Mouse (Mus musculus) forebrain, embryonic 16.5 days (tissue): ENCODE data around the gene Abhd15. TPM values are rescaled to one million over a fixed set of nuclear protein-coding genes. Genes with fewer than 3 reads are reported as not detected.

Experiments
- ATAC-seq: fragments of 200-750 bp; cut with Nextera tagmentation; 2 replicates; pipeline ENCODE4 v1.8.0; 2017; ENCODE audit warnings: mild to moderate bottlenecking, moderate library complexity
- H3K27ac ChIP-seq: fragments of 300-500 bp; sonication (generic); 2 replicates; pipeline ENCODE4 v1.5.1; 2014; ENCODE audit warnings: low read length, control low read depth
- H3K27me3 ChIP-seq: fragments of 300-500 bp; sonication (generic); replicated peaks from 2 replicates; pipeline ENCODE4 v1.6.1; 2014; ENCODE audit warnings: low read length; ENCODE audit not compliant: control insufficient read depth, insufficient read depth
- H3K36me3 ChIP-seq: fragments of 300-500 bp; sonication (generic); 2 replicates; pipeline ENCODE4 v1.6.1; 2014; ENCODE audit not compliant: control insufficient read depth, insufficient read depth
- H3K4me1 ChIP-seq: fragments of 300-500 bp; sonication (generic); replicated peaks from 2 replicates; pipeline ENCODE4 v1.6.1; 2014; ENCODE audit warnings: low read length; ENCODE audit not compliant: control insufficient read depth, insufficient read depth
- H3K4me2 ChIP-seq: fragments of 300-500 bp; sonication (generic); 2 replicates; pipeline ENCODE4 v1.6.1; 2014; ENCODE audit warnings: mild to moderate bottlenecking, low read length, control low read depth
- H3K4me3 ChIP-seq: fragments of 300-500 bp; sonication (generic); replicated peaks from 2 replicates; pipeline ENCODE4 v1.5.1; 2014; ENCODE audit warnings: mild to moderate bottlenecking, low read length, control low read depth
- H3K9ac ChIP-seq: fragments of 300-500 bp; sonication (generic); replicated peaks from 2 replicates; pipeline ENCODE4 v1.6.1; 2014; ENCODE audit warnings: low read depth, low read length, control low read depth
- H3K9me3 ChIP-seq: fragments of 300-500 bp; sonication (generic); 2 replicates; pipeline ENCODE4 v1.6.1; 2016; ENCODE audit warnings: low read length; ENCODE audit not compliant: control insufficient read depth
- WGBS: fragments of 180-500 bp; shearing (Covaris S2); extraction: QIAGEN DNeasy Blood & Tissue Kit; methylation state at CpG from one replicate; pipeline ENCODE4 v1.1.7; 2014; 5-methylcytosine and 5-hydroxymethylcytosine counted together
- polyA plus RNA-seq: library from polyadenylated mRNA; unstranded; fragments of >200 nt; fragmentation: Nextera tagmentation; extraction: Ambion mirVana; gene quantifications from 2 replicates; pipeline ENCODE4 v1.2.1, GENCODE M21; 2015

Abhd15 gene
- polyA plus RNA-seq, 1 experiment from 2014 or later = 1.8 TPM

DNA sequence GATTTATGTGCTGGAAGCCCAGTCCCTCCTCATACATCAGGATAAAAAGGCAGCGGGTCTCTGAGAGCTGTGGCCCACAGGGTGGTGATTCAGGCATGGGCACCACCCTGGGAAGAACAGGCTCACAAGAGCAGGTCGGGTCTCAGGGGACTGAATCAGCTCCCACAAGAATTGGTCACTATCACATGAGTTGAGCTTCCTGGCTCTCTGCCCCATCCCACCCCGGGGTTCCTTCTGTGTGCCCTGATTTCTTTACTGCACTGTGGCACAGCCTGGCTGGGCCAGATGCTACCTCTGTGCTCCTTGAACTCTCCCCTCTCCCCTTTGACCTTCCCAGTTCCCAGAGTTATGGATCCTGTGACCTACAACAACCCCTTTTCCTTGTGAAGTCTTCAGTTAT, 31.9 kb upstream of the Abhd15 start:
- peaks cover 53% of the 10 kb centered on the region for H3K4me1 ChIP-seq
- WGBS = 85% methylated on average over 3 of the region's 3 CpGs
- no peaks in the 10 kb centered on the region for H3K36me3 ChIP-seq
- no peak for ATAC-seq
- H3K4me2 ChIP-seq = no peak overlapping the region
- no peak overlapping the region for H3K9ac ChIP-seq
- H3K9me3 ChIP-seq = no peaks in the 10 kb centered on the region
- H3K27me3 ChIP-seq = no peaks in the 10 kb centered on the region
- no peak overlapping the region for H3K4me3 ChIP-seq
- no peak overlapping the region for H3K27ac ChIP-seq

DNA sequence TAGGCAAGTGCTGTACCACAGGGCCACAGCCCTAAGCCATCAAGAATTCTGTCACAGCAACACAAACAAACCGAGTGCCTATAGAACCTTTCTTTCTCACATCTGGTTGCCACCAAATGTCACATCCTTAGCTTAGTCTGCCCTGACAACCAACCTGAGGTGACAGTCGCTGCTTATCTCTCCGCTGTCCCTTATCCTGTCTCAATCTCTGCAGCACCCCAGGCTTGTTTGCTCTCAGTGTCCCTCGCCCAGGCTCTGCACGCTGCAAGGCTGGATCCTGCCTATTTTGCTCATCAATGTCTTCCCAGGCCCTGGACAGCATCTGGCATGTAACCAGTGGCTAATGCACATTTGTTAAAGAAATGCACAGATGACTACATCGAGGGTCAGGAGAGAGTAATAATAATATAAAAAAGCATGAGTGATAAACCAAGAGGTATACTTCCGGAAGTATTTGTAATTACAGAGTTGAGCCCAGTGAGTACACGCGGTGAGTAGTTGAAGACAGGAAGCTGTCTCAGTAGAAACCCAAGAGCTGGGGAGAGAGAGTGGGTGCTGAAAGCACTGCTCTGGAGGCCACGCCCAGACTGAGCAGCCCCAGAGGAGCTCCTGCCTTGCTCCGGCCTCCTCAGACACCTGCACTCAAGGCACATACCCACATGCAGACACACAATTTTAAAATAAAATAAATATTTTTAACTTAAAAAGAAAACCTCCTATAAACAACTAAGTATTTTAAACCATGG, 31.2 kb upstream of the Abhd15 start:
- ATAC-seq = no peak
- H3K27me3 ChIP-seq = no peaks in the 10 kb centered on the region
- 84% methylated on average over 11 of the region's 11 CpGs for WGBS

DNA sequence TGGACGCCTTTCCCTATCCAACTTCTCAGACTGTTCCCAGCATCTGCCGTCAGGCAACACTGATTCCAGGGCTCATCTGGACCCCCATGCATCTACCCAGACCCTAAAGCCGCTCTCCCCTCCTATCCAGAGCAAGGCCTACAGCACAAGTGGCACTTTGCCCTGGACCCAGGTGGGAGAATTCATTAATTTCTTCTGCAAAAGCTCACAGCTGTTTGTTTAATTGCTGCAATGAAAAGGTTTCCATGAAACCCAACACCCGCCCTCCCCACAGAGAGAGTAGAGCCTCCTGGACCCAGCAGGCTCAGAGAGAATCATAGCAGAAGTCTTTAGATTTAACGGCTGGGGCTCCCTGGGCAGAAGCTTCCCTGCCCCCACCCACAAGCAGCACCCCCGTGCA, 29.7 kb upstream of the Abhd15 start:
- H3K9me3 ChIP-seq = no peaks in the 10 kb centered on the region
- H3K4me3 ChIP-seq = no peak overlapping the region
- H3K4me2 ChIP-seq = peak overlapping the region; percentile 4; the same call in 1 of the 2 replicates
- no peak for ATAC-seq
- peaks cover 61% of the 10 kb centered on the region for H3K4me1 ChIP-seq
- WGBS = 26% methylated on average over 6 of the region's 6 CpGs
- H3K36me3 ChIP-seq = no peaks in the 10 kb centered on the region
- no peak overlapping the region for H3K9ac ChIP-seq
- 0 out of 2 replicates have a peak overlapping the region, but pooled peaks have one; percentile 8 for H3K27ac ChIP-seq
- H3K27me3 ChIP-seq = no peaks in the 10 kb centered on the region

More for the DNA sequence above, 31.2 kb upstream of the Abhd15 start:
- no peaks in the 10 kb centered on the region for H3K36me3 ChIP-seq
- H3K4me3 ChIP-seq = no peak overlapping the region
- no peak overlapping the region for H3K27ac ChIP-seq
- H3K9ac ChIP-seq = no peak overlapping the region
- H3K9me3 ChIP-seq = no peaks in the 10 kb centered on the region
- H3K4me1 ChIP-seq = peaks cover 58% of the 10 kb centered on the region
- no peak overlapping the region for H3K4me2 ChIP-seq

DNA sequence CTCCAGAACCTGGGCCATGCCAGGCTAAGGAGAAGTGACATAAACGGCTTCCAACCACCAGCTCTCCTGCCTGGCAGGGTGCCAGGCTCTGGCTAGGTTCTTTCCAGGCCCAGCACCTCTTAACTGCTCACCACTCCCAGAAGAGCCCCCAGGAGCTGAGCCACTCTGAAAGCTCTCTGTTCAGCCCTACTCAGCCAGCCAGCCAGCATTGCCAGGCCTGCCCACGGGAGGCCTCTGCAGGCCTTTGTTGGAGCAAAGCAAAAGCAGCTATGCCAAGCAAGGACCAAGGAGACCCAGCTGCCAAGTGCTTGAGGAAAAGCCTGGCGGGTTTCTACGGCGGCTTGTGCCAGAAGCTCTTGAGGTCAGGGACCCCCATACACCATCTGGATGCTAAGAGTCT, 28.1 kb upstream of the Abhd15 start:
- whole genome bisulfite sequencing = 19% methylated on average over 5 of the region's 5 CpGs
- H3K4me3 ChIP-seq = peak overlapping the region; percentile 71
- H3K9me3 ChIP-seq = no peaks in the 10 kb centered on the region
- H3K36me3 ChIP-seq = no peaks in the 10 kb centered on the region
- no peaks in the 10 kb centered on the region for H3K27me3 ChIP-seq
- ATAC-seq = peak; percentile 26; the same call in 1 of the 2 replicates
- H3K4me1 ChIP-seq = peaks cover 69% of the 10 kb centered on the region
- peak overlapping the region; percentile 73 for H3K27ac ChIP-seq
- H3K9ac ChIP-seq = peak overlapping the region; percentile 35
- peak overlapping the region; percentile 94 for H3K4me2 ChIP-seq

DNA sequence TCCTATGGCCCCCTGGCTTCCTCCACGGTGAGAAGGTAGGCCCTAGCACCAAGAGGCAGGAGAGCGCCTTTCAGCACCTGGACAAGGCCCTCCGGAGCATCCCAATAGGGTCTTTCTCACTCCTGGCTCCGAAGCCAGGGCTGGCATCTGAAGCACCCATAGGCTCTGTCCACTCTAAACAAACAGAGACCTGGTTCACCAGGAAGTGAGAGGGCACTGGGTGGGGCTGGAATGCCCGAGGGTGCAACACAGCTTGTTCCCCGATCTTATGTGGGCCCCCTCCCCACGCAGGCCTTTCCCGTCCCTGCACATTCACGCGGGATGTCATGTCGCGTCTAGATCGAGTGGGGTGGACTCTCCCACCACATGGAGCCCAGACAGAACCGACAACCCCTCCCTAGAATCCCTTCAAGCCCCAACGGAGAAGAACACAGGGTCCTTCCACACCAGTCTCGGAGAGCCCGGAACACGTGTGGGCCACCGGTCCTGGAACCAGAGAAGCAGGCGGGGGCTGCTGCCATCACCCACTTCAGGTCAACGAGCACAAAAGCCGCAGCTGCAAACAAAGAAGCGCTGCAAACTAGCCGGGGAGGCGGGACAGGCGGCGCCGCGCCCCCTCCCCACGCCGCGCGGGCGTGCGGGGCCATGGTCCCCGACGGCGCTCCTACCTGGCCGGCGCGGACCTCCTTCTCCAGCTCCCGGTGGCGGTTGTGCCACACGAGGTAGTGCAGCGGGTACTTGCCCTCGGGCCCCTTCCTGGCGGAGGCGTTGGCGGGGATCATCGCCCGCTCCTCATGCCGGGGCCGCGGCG, 25.9 kb upstream of the Abhd15 start:
- Histone ChIP-seq H3K9ac (peak overlapping the region; percentile 97), H3K4me1 (peaks cover 70% of the 10 kb centered on the region), H3K27ac (peak overlapping the region; percentile 92), H3K4me3 (peak overlapping the region; percentile 71), H3K9me3 (no peaks in the 10 kb centered on the region), H3K27me3 (no peaks in the 10 kb centered on the region), H3K36me3 (no peaks in the 10 kb centered on the region), H3K4me2 (peak overlapping the region; percentile 94)
- 2% methylated on average over 48 of the region's 55 CpGs for WGBS
- no peak for ATAC-seq

DNA sequence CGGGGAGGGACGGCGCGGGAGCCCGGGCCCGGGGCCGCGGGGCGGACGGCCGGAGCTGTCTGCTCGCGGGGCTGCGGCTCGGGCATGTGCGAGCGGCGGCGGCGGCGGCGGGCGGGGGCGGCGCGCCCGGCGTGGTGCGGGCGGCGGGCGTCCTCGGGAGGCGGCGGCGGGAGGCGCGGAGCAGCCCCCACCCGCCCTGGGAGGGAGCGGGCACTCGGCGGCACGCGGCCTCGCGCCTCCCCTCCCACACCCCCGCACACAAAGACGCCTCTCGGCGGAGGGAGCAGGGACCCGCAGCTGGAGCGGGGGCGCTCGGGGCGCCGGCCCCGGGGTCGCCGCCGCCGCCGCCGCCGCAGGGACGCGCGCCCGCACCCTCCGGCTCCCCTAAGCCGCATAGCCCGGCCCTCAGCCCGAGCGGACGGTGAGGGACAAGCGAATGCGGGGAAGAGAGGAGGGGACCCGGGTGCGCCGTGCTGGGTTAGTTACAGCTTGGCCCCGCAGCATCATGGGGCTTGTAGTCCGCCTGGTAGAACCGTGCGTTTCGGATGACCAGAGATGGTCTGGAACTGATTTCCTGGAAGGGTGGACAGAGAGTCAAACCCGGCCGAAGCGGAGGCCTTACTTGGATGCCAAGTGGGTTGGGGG, 25.2 kb upstream of the Abhd15 start, which contains the start of gene Ankrd13b:
Gene Ankrd13b, minus strand, starts transcription at position 88 of the 645 bp plus-strand sequence.
- Histone ChIP-seq H3K4me1 (peaks cover 73% of the 10 kb centered on the region), H3K4me2 (peak within 1 kb of the TSS; percentile 94), H3K9ac (peak within 1 kb of the TSS; percentile 97), H3K27me3 (no peaks in the 10 kb centered on the region), H3K36me3 (no peaks in the 10 kb centered on the region), H3K27ac (peak within 1 kb of the TSS; percentile 95), H3K9me3 (no peaks in the 10 kb centered on the region), H3K4me3 (peak within 1 kb of the TSS; percentile 71)
- ATAC-seq = peak; percentile 62
- 0% methylated on average over 54 of the region's 87 CpGs for WGBS

DNA sequence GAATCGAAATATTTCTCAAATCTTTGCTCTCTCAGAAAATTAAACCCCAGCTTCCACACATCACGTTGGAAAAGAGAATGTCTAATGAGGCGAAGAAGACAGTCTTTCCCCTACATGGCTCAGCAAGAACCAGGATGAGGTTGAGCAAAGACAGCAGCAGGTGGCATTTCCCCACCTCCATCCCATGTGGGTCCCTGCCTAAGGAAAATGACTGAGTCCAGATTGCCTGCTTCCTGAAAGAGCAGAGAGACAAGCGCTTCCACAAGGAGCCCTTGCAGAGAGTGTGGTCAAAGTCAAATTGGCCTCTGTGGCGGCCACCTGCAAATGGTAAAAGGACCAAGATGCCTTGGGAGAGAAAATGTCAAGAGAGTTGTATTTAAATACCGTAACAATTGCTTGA, 24.5 kb upstream of the Abhd15 start:
- Histone ChIP-seq H3K4me2 (peak overlapping the region; percentile 94), H3K27ac (peak overlapping the region; percentile 95), H3K36me3 (no peaks in the 10 kb centered on the region), H3K4me3 (peak overlapping the region; percentile 71), H3K9me3 (no peaks in the 10 kb centered on the region), H3K27me3 (no peaks in the 10 kb centered on the region), H3K9ac (peak overlapping the region; percentile 97), H3K4me1 (peaks cover 73% of the 10 kb centered on the region)
- no peak for ATAC-seq
- 64% methylated on average over 6 of the region's 6 CpGs for WGBS

DNA sequence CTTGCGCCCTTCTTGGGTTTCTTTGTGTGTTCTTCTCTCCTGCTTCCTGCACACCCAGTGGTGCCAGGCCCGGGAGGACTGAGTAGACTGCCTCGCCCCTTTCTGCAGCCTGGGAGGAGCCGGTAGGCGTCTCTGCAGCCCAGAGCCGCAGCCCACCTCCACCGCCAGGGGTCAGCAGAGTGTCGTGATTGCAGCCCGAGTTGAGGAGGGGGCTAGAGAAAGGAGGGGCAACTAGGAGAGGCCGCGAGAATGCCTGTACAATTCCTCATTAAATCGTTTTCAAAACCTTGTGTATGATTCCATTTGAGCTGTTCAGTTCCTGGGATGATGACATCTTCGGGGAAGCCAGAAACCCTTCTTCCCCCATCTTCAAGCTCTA, 23.8 kb upstream of the Abhd15 start:
- H3K4me2 ChIP-seq = peak overlapping the region; percentile 94
- 0% methylated on average over 13 of the region's 13 CpGs for WGBS
- no peaks in the 10 kb centered on the region for H3K9me3 ChIP-seq
- H3K36me3 ChIP-seq = no peaks in the 10 kb centered on the region
- H3K27ac ChIP-seq = peak overlapping the region; percentile 95
- peak overlapping the region; percentile 71 for H3K4me3 ChIP-seq
- H3K4me1 ChIP-seq = peaks cover 69% of the 10 kb centered on the region
- peak overlapping the region; percentile 88 for H3K9ac ChIP-seq
- ATAC-seq = peak; percentile 77
- H3K27me3 ChIP-seq = no peaks in the 10 kb centered on the region
